Mouse (Mus musculus) urinary bladder, adult 18-20 months (tissue): ENCODE results near the gene Vmn1r135.
"Not testable (repeated sequence)": the region's sequence is repeated elsewhere in the genome, so short reads cannot be mapped to it uniquely, and the experiment has no call there.

ENCODE experiments used
- DNase-seq, 2 experiments: peaks; one replicate each; pipeline ENCODE4 v3.0.0; 2022; ENCODE audit warnings: low spot score in 2 of 2, mixed read lengths in 2 of 2

Vmn1r135 gene

DNA sequence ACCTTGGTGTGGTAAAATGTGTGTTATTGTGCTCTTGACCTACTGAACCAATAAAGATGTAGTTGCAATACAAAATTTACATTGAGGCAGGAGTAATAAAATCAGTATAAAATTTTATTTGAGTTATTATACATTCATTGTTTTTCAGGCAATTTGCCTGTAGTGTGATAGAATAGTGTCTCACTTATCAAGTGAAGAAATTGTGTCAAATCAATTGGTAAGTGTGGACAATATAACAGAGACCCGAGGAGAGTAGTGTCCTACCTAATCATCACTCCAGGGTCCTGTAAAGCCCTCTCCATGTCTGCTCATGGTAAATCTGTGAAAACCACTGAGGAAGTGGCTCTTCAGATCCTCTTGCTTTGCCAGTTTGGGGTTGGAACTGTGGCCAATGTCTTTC lies at the start of gene Vmn1r135:
TSS of gene Vmn1r135 (plus strand) at position 301 of the 400 bp plus-strand sequence.
- not testable (repeated sequence) for DNase-seq

DNA sequence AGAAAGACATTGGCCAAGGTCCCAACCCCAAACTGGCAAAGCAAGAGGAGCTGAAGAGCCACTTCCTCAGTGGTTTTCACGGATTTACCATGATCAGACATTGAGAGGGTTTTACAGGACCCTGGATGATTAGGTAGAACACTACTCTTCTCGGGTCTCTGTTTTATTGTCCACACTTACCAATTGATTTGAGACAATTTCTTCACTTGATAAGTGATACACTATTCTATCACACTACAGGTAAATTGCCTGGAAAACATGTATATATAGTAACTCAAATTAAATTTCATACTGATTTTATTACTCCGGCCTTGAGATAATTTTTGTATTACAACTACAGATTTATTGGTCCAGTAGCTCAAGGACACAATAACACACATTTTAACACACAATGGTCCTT lies 35.5 kb upstream of the Vmn1r135 start, which contains the start of gene Gm4177:
TSS of gene Gm4177 (minus strand) at position 101 of the 400 bp plus-strand sequence.
- DNase-seq: not testable (repeated sequence)

DNA sequence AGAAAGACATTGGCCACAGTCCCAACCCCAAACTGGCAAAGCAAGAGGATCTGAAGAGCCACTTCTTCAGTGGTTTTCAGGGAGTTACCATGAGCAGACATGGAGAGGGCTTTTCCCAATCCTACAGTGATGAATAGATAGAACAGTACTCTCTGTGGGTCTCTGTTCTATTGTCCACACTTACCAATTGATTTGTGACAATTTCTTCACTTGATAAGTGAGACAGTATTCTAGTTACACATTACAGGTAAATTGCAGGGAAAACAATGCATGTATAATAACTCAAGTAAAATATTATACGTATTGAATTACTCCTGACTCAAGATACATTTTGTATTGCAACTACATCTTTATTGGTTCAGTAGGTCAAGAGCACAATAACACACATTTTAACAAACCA lies 12.0 kb downstream of the Vmn1r135 start, which contains the start of gene Gm5725:
TSS of gene Gm5725 (minus strand) at position 101 of the 400 bp plus-strand sequence.
- DNase-seq: not testable (repeated sequence)
